Mouse (Mus musculus) E14TG2a.4 (cell line): Measurements from ENCODE around the gene Inpp5a.

ENCODE experiments used
- CTCF ChIP-seq: conservative IDR thresholded peaks from 2 replicates; pipeline ENCODE4 v1.5.1; 2014; ENCODE audit warnings: low read length
- NANOG ChIP-seq: IDR thresholded peaks from 2 replicates; pipeline ENCODE4 v1.6.1; 2014; ENCODE audit warnings: borderline replicate concordance, low read length, mixed read lengths
- POU5F1 ChIP-seq: IDR thresholded peaks from 2 replicates; pipeline ENCODE4 v1.6.1; 2014; ENCODE audit warnings: low read length, borderline replicate concordance

DNA sequence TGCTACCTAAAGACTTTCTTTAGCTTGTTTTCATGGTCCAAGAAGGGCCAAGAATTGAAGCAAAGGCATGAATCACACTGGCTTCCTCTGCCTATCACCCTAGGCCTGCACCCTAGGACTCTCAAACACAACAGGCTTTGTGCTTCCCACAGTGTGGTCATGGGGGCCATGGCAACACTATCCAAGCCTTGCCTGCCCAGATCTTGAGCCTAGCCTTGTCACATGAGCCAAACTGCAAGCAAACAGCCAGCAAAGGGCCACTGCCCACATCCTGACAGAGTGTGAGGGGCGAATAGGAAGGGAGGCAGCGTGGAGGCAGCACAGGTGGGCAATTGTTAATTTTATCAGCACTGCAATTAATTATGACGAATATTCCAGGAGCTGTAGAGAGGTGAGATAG, 183.8 kb downstream of the Inpp5a start:
- no peak for TF ChIP-seq CTCF
- no peak for TF ChIP-seq NANOG
- no peak for TF ChIP-seq POU5F1
